Mouse (Mus musculus): ENCODE measurements around the gene Tamm41.

Tamm41 gene

GRCm38 (mm10) chr6:114974331-114974730 is 63.3 kb downstream of the Tamm41 start:
- DNase-seq (ENCODE audit: low spot score) = no peak

- DNase-seq (ENCODE audit: low spot score) = no peak
These were observed 64.7 kb downstream of the Tamm41 start for GRCm38 (mm10) chr6:114972988-114973387.

- DNase-seq (ENCODE audit: low spot score) = no peak
These were observed 66.8 kb downstream of the Tamm41 start for GRCm38 (mm10) chr6:114970895-114971294.

GRCm38 (mm10) chr6:114970386-114970785 is 67.3 kb downstream of the Tamm41 start:
- DNase-seq (ENCODE audit: low spot score) = no peak

- DNase-seq (ENCODE audit: low spot score) = peak; percentile 5
These were observed 68.2 kb downstream of the Tamm41 start, which contains the start of gene Vgll4 for GRCm38 (mm10) chr6:114969213-114970120. Vgll4 (minus strand) TSS chr6:114969994.

- peak; percentile 6 for DNase-seq (ENCODE audit: low spot score)
These were observed 69.1 kb downstream of the Tamm41 start for GRCm38 (mm10) chr6:114968361-114969212.

- DNase-seq (ENCODE audit: low spot score) = no peak
These were observed 70.1 kb downstream of the Tamm41 start for GRCm38 (mm10) chr6:114967623-114968022.

DNA sequence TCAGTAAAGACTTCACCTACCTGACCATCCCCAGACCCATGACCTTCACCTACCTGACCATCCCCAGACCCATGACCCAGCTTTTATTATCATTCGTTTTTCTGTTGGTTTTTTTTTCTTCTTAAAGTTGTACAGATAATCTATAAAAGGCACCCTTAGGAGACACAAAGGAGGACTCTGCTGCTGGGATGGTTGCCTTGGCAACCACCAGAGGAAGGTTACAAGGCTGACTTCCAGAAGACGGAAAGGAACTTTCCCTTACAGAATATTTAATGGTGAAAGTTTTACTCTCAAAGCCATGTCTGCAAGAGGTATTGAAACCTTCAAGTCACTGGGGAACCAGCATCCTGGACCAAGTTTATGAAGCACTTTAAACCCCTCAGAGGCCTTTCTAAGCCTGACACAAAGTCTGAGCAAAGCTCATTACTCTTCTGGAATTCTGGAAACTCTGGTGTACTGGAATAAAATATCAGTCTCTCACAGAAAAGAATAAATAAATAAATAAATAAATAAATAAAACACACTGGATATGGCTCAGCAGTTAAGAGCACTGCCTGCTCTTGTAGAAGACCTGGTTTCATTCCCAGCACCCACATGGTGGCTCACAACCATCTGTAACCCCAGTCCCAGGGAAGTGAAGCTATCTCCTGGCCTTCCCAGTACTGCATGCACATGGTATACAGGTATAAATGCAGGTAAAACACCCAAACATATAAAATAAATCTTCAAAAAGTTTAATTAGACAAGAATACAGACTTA is 71.1 kb downstream of the Tamm41 start:
- DNase-seq (ENCODE audit: low spot score) = no peak

DNA sequence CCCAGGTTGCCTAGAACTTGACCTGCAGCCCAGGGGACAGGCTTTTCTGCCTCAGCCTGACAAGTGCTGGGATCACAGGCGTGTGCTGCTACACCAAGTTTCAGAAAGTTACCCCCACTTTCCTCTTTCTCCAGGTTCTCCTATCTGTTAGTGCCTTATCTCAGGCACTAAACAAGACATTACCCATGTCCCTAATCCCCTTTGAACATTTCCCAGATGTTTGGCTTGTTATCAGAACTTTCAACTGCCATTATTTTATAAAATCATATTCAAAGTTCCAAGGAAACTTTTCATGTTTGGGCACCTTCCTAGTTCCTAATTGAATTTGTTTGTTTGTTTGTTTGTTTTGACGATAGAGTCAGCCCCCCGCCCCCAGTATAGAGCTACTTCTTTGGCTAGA is 71.9 kb downstream of the Tamm41 start:
- no peak for DNase-seq (ENCODE audit: low spot score)

- no peak for DNase-seq (ENCODE audit: low spot score)
These were observed 72.3 kb downstream of the Tamm41 start for GRCm38 (mm10) chr6:114965396-114965795.

GRCm38 (mm10) chr6:114964235-114964634 is 73.4 kb downstream of the Tamm41 start:
- DNase-seq (ENCODE audit: low spot score) = no peak

- DNase-seq (ENCODE audit: low spot score) = no peak
These were observed 74.0 kb downstream of the Tamm41 start for GRCm38 (mm10) chr6:114963636-114964035.

- DNase-seq (ENCODE audit: low spot score) = no peak
These were observed 76.2 kb downstream of the Tamm41 start for GRCm38 (mm10) chr6:114961276-114962068.

DNA sequence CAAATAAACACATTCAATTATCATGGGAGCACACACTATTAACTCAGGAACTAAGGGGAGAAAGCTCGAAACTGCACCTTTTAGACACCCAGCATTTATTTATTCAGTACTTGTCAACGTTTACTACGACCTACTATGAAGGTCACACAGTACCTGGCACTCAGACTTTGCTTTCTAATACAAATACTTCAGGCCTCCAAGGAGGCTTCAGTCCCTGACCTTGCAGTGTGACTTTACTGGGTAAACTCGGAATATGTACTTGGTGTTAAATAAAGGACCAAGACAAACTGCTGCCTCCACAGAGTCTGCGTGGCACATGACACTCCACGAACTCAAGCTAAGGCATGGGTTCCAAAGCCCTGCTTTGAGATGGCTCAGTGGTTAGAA is 78.7 kb downstream of the Tamm41 start:
- DNase-seq (ENCODE audit: low spot score) = no peak

GRCm38 (mm10) chr6:114958249-114959011 is 79.2 kb downstream of the Tamm41 start:
- DNase-seq (ENCODE audit: low spot score) = no peak

GRCm38 (mm10) chr6:114957756-114958155 is 79.9 kb downstream of the Tamm41 start:
- DNase-seq (ENCODE audit: low spot score) = no peak

GRCm38 (mm10) chr6:114954496-114954895 is 83.2 kb downstream of the Tamm41 start:
- DNase-seq (ENCODE audit: low spot score) = no peak

Measured in T-cell, adult 2 months (primary cell).